Mouse (Mus musculus): Measurements from ENCODE around the gene Cxcl1.
"Not testable (repeated sequence)": the region's sequence is repeated elsewhere in the genome, so short reads cannot be mapped to it uniquely, and the experiment has no call there.

The Cxcl1 gene

GRCm38 (mm10) chr5:90890519-90891463 is at the start of gene Cxcl1:
Cxcl1 (plus strand) TSS chr5:90891241.
- peak; percentile 71 for DNase-seq (ENCODE audit: low spot score)

GRCm38 (mm10) chr5:90843891-90844290 is 47.1 kb upstream of the Cxcl1 start:
- DNase-seq (ENCODE audit: low spot score): no peak

- DNase-seq (ENCODE audit: low spot score): not testable (repeated sequence)
Observed at GRCm38 (mm10) chr5:90850096-90850495, 40.9 kb upstream of the Cxcl1 start.

- not testable (repeated sequence) for DNase-seq (ENCODE audit: low spot score)
Observed at GRCm38 (mm10) chr5:90851391-90851790, 39.6 kb upstream of the Cxcl1 start.

- DNase-seq (ENCODE audit: low spot score): no peak
Observed at GRCm38 (mm10) chr5:90853206-90853605, 37.8 kb upstream of the Cxcl1 start.

GRCm38 (mm10) chr5:90855308-90856230 is 35.5 kb upstream of the Cxcl1 start:
- no peak for DNase-seq (ENCODE audit: low spot score)

- DNase-seq (ENCODE audit: low spot score): no peak
Observed at GRCm38 (mm10) chr5:90857463-90857862, 33.6 kb upstream of the Cxcl1 start.

- DNase-seq (ENCODE audit: low spot score): no peak
Observed at GRCm38 (mm10) chr5:90858429-90858828, 32.6 kb upstream of the Cxcl1 start.

GRCm38 (mm10) chr5:90859031-90859430 is 32.0 kb upstream of the Cxcl1 start:
- DNase-seq (ENCODE audit: low spot score): no peak

GRCm38 (mm10) chr5:90861876-90862375 is 29.1 kb upstream of the Cxcl1 start:
- no peak for DNase-seq (ENCODE audit: low spot score)

GRCm38 (mm10) chr5:90866770-90867169 is 24.3 kb upstream of the Cxcl1 start:
- DNase-seq (ENCODE audit: low spot score): no peak

GRCm38 (mm10) chr5:90872377-90872776 is 18.7 kb upstream of the Cxcl1 start:
- no peak for DNase-seq (ENCODE audit: low spot score)

- DNase-seq (ENCODE audit: low spot score): no peak
Observed at GRCm38 (mm10) chr5:90876045-90876444, 15.0 kb upstream of the Cxcl1 start.

- DNase-seq (ENCODE audit: low spot score): no peak
Observed at GRCm38 (mm10) chr5:90876471-90877172, 14.4 kb upstream of the Cxcl1 start.

- DNase-seq (ENCODE audit: low spot score): no peak
Observed at GRCm38 (mm10) chr5:90877173-90877512, 13.9 kb upstream of the Cxcl1 start.

- no peak for DNase-seq (ENCODE audit: low spot score)
Observed at GRCm38 (mm10) chr5:90879307-90880014, 11.6 kb upstream of the Cxcl1 start.

- no peak for DNase-seq (ENCODE audit: low spot score)
Observed at GRCm38 (mm10) chr5:90880335-90880850, 10.6 kb upstream of the Cxcl1 start.

GRCm38 (mm10) chr5:90881021-90881420 is 10.0 kb upstream of the Cxcl1 start:
- DNase-seq (ENCODE audit: low spot score): no peak

- DNase-seq (ENCODE audit: low spot score): no peak
Observed at GRCm38 (mm10) chr5:90881682-90882081, 9.4 kb upstream of the Cxcl1 start.

- no peak for DNase-seq (ENCODE audit: low spot score)
Observed at GRCm38 (mm10) chr5:90882146-90882545, 8.9 kb upstream of the Cxcl1 start.

GRCm38 (mm10) chr5:90884628-90885242 is 6.3 kb upstream of the Cxcl1 start:
- no peak for DNase-seq (ENCODE audit: low spot score)
